Mouse (Mus musculus) spleen, adult 2 months (tissue): ENCODE data around the gene Ccdc47. TPM values are rescaled to one million over a fixed set of nuclear protein-coding genes. Genes with fewer than 3 reads are reported as not detected.

Experiments used
- DNase-seq, 2 experiments: peaks; one replicate each; pipeline versions ENCODE4 v3.0.0 to v3.0.0-alpha.2; 2012 to 2021; ENCODE audit warnings: low spot score in 2 of 2, low read depth in 1 of 2
- H3K27ac ChIP-seq: fragments of 200-500 bp; 2 replicates; pipeline ENCODE4 v1.5.1; 2012; ENCODE audit warnings: low read length, inconsistent platforms; ENCODE audit not compliant: insufficient read depth
- H3K27me3 ChIP-seq: fragments of 200-500 bp; 2 replicates; pipeline ENCODE4 v1.6.1; 2012; ENCODE audit warnings: mild to moderate bottlenecking, moderate library complexity, low read length, inconsistent platforms; ENCODE audit not compliant: control insufficient read depth, insufficient read depth
- H3K36me3 ChIP-seq: fragments of 200-500 bp; 2 replicates; pipeline ENCODE4 v1.6.1; 2012; ENCODE audit warnings: mild to moderate bottlenecking, low read length, inconsistent platforms; ENCODE audit not compliant: control insufficient read depth, insufficient read depth
- H3K4me1 ChIP-seq: fragments of 200-500 bp; 2 replicates; pipeline ENCODE4 v1.6.1; 2011; ENCODE audit warnings: inconsistent platforms; ENCODE audit not compliant: control insufficient read depth, insufficient read depth, insufficient read length
- H3K4me3 ChIP-seq: fragments of 200-500 bp; 2 replicates; pipeline ENCODE4 v1.5.1; 2011; ENCODE audit warnings: mild to moderate bottlenecking, inconsistent platforms; ENCODE audit not compliant: insufficient read depth, insufficient read length; ENCODE audit errors: extremely low read depth
- CTCF ChIP-seq: fragments of 200-500 bp; IDR thresholded peaks from 2 replicates; pipeline ENCODE4 v1.5.1; 2011; ENCODE audit warnings: mild to moderate bottlenecking, inconsistent platforms; ENCODE audit not compliant: insufficient read depth, insufficient read length, insufficient replicate concordance; ENCODE audit errors: extremely low read depth
- POLR2A ChIP-seq: fragments of 200-500 bp; IDR thresholded peaks from 2 replicates; pipeline ENCODE4 v1.6.1; 2011; ENCODE audit warnings: low read depth, low read length, inconsistent platforms
- WGBS: fragments of 180-500 bp; shearing (Covaris S2); methylation state at CpG from one replicate; pipeline ENCODE4 v1.1.7; 2018; 5-methylcytosine and 5-hydroxymethylcytosine counted together
- polyA plus RNA-seq: library from polyadenylated mRNA; depleted of rRNA; stranded (reverse); fragments of >200 nt; gene quantifications from 2 replicates; pipeline ENCODE4 v1.2.3, GENCODE M21; 2012; rRNA removed

The Ccdc47 gene
- 7.0 and 7.3 TPM in 2 replicates for polyA plus RNA-seq

- no peak for TF ChIP-seq CTCF
- TF ChIP-seq POLR2A = peak; percentile 33; the same call in 1 of the 2 replicates
- no peaks in the 10 kb centered on the region for H3K27me3 ChIP-seq
- peak within 1 kb of the TSS; percentile 97 for H3K27ac ChIP-seq
- DNase-seq = peak; percentile 91 to 99
- under 1% methylated on average over 46 of the region's 46 CpGs for WGBS
- peaks cover 6% of the 10 kb centered on the region for H3K4me1 ChIP-seq
- H3K36me3 ChIP-seq = peaks cover 7% of the 10 kb centered on the region
- H3K4me3 ChIP-seq = peak within 1 kb of the TSS; percentile 97
Measured at GRCm38 (mm10) chr11:106215927-106216729, at the start of gene Ccdc47. TSS of gene Ccdc47 (minus strand) at chr11:106216344.

DNA sequence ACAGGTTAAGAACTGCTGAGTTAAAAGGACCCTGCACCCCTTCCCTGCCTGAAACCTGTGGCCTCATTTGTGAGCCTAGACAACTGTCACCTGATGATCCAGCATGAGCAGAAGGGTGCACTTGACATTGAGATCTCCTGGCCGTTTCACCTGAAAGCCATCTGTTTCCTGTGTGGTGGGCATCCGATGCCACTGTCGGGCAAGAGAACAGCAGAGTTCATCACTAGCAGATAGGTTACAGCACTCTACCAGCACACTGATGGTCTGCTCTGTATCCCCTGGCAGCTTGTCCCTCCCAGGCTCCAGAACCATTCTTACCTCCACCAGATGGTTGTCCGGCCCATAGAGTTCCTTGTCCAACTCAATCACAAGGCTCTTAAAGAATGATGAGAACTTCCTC lies 49.4 kb upstream of the Ccdc47 start:
- Histone ChIP-seq H3K4me1 (peaks cover 10% of the 10 kb centered on the region; the same call in 1 of the 2 replicates), H3K27me3 (no peaks in the 10 kb centered on the region), H3K27ac (no peak overlapping the region), H3K36me3 (peaks cover 66% of the 10 kb centered on the region), H3K4me3 (no peak overlapping the region)
- WGBS = 52% methylated on average over 4 of the region's 4 CpGs
- DNase-seq = no peak
- TF ChIP-seq CTCF (no peak), POLR2A (no peak)

GRCm38 (mm10) chr11:106264988-106265387 lies 48.8 kb upstream of the Ccdc47 start:
- Histone ChIP-seq H3K27me3 (no peaks in the 10 kb centered on the region), H3K27ac (no peak overlapping the region), H3K4me1 (peaks cover 6% of the 10 kb centered on the region; the same call in 1 of the 2 replicates), H3K36me3 (peaks cover 66% of the 10 kb centered on the region), H3K4me3 (no peak overlapping the region)
- no peak for DNase-seq
- WGBS = 91% methylated on average over 15 of the region's 15 CpGs
- TF ChIP-seq CTCF = no peak
- no peak for TF ChIP-seq POLR2A

DNA sequence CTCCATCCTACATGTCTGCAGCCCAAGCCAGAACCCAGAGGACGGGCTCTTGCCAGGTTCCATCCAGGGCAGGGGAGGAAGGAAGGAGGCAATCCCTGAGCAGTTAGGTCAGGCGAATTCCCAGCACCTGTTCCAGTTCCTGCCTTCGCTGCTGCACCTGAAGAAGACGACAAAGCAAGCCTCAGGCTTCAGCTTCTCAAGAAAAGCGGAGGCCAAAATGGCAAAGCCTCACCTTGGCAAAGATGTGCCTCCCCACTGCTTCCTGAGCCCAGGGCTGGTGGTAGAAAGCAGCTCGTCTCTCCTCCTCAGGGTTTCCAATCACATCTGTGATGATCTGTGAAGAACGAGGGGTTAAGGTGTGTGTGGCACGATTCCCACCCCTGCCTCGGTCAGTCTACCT lies 47.8 kb upstream of the Ccdc47 start:
- peaks cover 66% of the 10 kb centered on the region for H3K36me3 ChIP-seq
- TF ChIP-seq POLR2A (no peak), CTCF (no peak)
- WGBS = 96% methylated on average over 9 of the region's 9 CpGs
- H3K4me3 ChIP-seq = no peak overlapping the region
- H3K4me1 ChIP-seq = peaks cover 2% of the 10 kb centered on the region; the same call in 1 of the 2 replicates
- no peaks in the 10 kb centered on the region for H3K27me3 ChIP-seq
- no peak overlapping the region for H3K27ac ChIP-seq
- DNase-seq = no peak

- peaks cover 53% of the 10 kb centered on the region for H3K36me3 ChIP-seq
- H3K4me3 ChIP-seq = no peak overlapping the region
- WGBS = 88% methylated on average over 14 of the region's 14 CpGs
- no peaks in the 10 kb centered on the region for H3K27me3 ChIP-seq
- H3K4me1 ChIP-seq = no peaks in the 10 kb centered on the region; the same call in 1 of the 2 replicates
- no peak for DNase-seq
- no peak overlapping the region for H3K27ac ChIP-seq
- TF ChIP-seq POLR2A (no peak), CTCF (no peak)
Measured at GRCm38 (mm10) chr11:106260826-106261450, 44.8 kb upstream of the Ccdc47 start.

- DNase-seq = no peak
- H3K27ac ChIP-seq = no peak overlapping the region
- no peak for TF ChIP-seq POLR2A
- no peak for TF ChIP-seq CTCF
- no peaks in the 10 kb centered on the region for H3K27me3 ChIP-seq
- no peak overlapping the region; the same call in 1 of the 2 replicates for H3K4me3 ChIP-seq
- 75% methylated on average over 5 of the region's 5 CpGs for WGBS
- no peaks in the 10 kb centered on the region; the same call in 1 of the 2 replicates for H3K4me1 ChIP-seq
- peaks cover 26% of the 10 kb centered on the region for H3K36me3 ChIP-seq
Measured at GRCm38 (mm10) chr11:106256775-106257174, 40.6 kb upstream of the Ccdc47 start.
